Mouse (Mus musculus) heart, postnatal 10 days (tissue): Measurements from ENCODE around the gene Timp2. TPM values are rescaled to one million over a fixed set of nuclear protein-coding genes. Genes with fewer than 3 reads are reported as not detected.

Source experiments
- DNase-seq, 2 experiments: peaks; one replicate each; pipeline ENCODE4 v3.0.0; 2021
- intact Hi-C: fragments of 180-260 bp; cut with DNase I; formaldehyde crosslinking; loops from one replicate; pipeline ENCODE4 v1.15.1; 2025
- total RNA-seq, 2 experiments: library from RNA; stranded (reverse); gene quantifications; 2 replicates each; pipeline ENCODE4 v1.2.3; 2021

The Timp2 gene
- total RNA-seq, 2 experiments from 2014 or later = 199 to 211 TPM

DNA sequence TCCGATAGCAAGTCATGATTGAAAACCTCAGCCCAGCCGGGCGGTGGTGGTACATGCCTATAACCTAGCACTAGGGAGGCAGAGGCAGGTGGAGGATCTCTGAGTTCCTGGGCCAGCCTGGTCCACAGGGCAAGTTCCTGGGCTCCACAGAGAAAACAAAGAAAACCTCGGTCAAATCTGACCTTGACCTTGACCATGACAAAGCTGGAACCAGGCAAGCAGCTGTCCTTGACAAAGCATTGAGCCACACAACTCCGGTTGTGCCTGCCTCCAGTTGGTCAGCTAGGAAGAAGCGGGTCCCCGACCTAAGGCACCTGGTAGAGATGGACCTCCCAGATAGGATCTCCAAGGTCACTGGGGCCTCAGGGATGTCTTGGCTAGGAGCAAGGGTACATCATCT lies 99.2 kb downstream of the Timp2 start:
- intact Hi-C loops = no loop called here
- no peak for DNase-seq

DNA sequence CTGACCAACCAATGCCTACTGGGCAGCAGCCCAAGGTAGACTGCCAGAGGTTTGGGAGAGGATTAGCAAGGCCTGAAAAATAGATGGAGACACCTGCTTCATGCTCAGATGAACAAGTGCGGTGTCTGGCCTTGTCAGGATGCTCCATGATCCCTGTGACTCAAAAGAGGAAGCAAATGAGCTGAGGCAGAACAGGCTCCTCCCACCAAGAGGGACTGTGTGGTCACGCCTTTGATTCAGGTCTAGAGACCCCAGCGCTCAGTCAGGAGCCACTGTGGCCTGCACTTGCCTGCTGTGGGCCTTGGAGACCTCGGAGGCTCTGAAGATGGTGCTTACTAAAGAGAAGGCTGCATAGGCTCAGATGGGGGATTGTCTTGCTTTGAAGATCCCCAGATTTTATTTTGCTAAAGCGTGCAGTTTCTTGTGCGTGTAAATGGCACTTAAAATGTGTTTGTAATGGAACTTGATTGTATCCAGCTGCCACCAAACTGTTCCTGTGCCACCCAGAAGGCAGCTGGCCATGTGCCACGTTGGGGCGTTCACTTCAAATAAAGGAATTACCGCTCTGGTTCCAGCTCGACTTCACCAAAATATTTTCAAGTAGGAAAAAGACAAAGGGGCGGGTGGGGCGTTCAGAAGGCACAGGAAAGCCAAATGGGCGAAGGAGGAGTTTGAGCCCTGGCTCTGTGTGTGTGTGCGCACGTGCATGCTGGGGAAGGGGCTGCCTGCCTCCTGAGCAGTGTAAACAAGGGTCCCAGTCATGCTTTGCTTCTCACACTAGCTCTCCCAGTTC lies 101.2 kb downstream of the Timp2 start:
- intact Hi-C loops = no loop called here
- DNase-seq = peak; percentile 52 to 72

DNA sequence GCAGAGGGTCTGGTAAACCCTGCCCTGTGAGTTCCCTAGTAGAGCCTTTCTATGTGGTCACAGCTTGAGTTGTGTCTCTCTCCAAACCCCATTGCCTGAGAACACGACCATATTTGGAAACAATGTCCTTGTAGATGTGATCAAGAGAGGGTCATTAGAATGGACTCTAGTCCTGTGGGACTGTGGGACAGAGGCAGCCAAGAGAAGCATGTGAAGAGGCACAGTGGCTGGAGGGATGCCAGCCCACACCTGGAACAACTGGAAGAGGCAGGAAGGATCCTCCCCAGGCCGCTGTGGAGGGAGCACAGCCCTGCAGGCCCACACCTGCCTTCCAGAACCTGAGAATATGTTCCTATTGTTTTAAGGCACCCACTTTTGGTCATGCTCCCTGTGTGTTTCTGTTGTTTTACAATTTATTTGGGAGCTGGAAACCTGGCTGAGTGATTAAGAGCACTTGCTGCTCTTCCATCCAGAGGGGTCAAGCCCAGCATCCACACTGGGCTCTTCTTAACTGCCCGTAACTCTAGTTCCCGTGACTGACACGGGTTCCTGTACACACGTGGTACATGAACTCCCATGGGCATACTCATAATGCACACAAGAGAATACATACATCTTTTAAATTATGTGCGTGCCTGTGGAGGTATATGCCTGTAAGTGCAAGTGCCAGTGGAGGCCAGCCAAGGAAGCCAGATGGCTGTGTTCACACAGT lies 101.9 kb downstream of the Timp2 start:
- no peak for DNase-seq
- intact Hi-C loops = no loop called here

Other genes starting within 250 kb of the Timp2 start
- gene Dnah17, start 225.1 kb downstream of the Timp2 start, total RNA-seq = under 1 TPM; 0.12 TPM
- 10 to 100 TPM; 51.2 to 59.7 TPM for gene Cyth1, start 107.1 kb downstream of the Timp2 start, total RNA-seq
- 10 to 100 TPM; 13.9 TPM for gene Usp36, start 65.5 kb downstream of the Timp2 start, total RNA-seq
- gene Cep295nl, start 13.2 kb downstream of the Timp2 start, total RNA-seq = 1 to 10 TPM; 1.4 to 2.0 TPM
- gene Lgals3bp, start 46.4 kb upstream of the Timp2 start, total RNA-seq = 10 to 100 TPM; 31.3 to 31.7 TPM
- 10 to 100 TPM; 20.4 to 22.0 TPM for gene Cant1, start 63.3 kb upstream of the Timp2 start, total RNA-seq
- gene C1qtnf1, start 72.5 kb upstream of the Timp2 start, total RNA-seq = 10 to 100 TPM; 38.0 to 38.4 TPM
- gene Engase, start 121.1 kb upstream of the Timp2 start, total RNA-seq = 1 to 10 TPM; 6.6 to 7.1 TPM